In genomic region chr9:102858283-102858682, GRCm38 (mm10) we compare ENCODE assay signal across 17 mouse cellular contexts. TPM values are rescaled to one million over a fixed set of nuclear protein-coding genes. Genes with fewer than 3 reads are reported as not detected.
DNase-seq lines count a peak whose midpoint lies in the region; ATAC-seq and TF ChIP-seq lines count a peak whose summit lies in the region.
"Had no signal": no experiment of that assay in that cellular context is flagged by ENCODE, and none has a peak within 500 bp of the region (broad histone marks: within the 10 kb centered on the region; RNA-seq: fewer than 3 reads in every experiment).

No protein-coding gene starts in this region.

- peaks cover 28% of the 10 kb centered on the region for H3K4me1 ChIP-seq in lung, embryonic 16.5 days (replicated peaks; ENCODE audit: control insufficient read depth, insufficient read depth, low read length)
- H3K4me1 ChIP-seq in lung, adult 2 months (ENCODE audit: control insufficient read depth, insufficient read depth, low read length), result peaks cover 14% of the 10 kb centered on the region
- H3K4me1 ChIP-seq in embryonic facial prominence, embryonic 13.5 days, result peaks cover 39% of the 10 kb centered on the region
- peaks cover 15% of the 10 kb centered on the region for H3K4me1 ChIP-seq in intestine, embryonic 14.5 days (replicated peaks; ENCODE audit: control insufficient read depth, insufficient read depth, low read length)
- peaks cover 54% of the 10 kb centered on the region for H3K4me1 ChIP-seq in limb, embryonic 13.5 days

- intact Hi-C loops in gastrocnemius, postnatal 36 days (cut with DNase I), result no loop called here

- no peak for TF ChIP-seq POLR2A in lung, adult 2 months (IDR thresholded peaks at IDR 0.05; ENCODE audit: borderline replicate concordance, extremely low read depth, low read depth, low read length)

- no peak for DNase-seq in lung, adult 2 months
- DNase-seq in intestine, embryonic 14.5 days (ENCODE audit: low spot score), result no peak
- no peak for DNase-seq in left cerebral cortex, adult 11 months (ENCODE audit: low spot score)
- DNase-seq in gastrocnemius, postnatal 36 days, result no peak
- DNase-seq: adrenal gland, adult 8-10 months; cerebellum, adult 9-10 months; gastrocnemius, postnatal 14 days; left cerebral cortex, postnatal 4 days; lung, postnatal 4 days; thymus, postnatal 25 days had no signal

- H3K4me2 ChIP-seq in lung, embryonic 16.5 days (ENCODE audit: low read depth, low read length), result no peak overlapping the region
- no peak overlapping the region for H3K4me2 ChIP-seq in embryonic facial prominence, embryonic 13.5 days
- H3K4me2 ChIP-seq in intestine, embryonic 14.5 days (ENCODE audit: low read length), result no peak overlapping the region
- H3K4me2 ChIP-seq in limb, embryonic 13.5 days (replicated peaks), result no peak overlapping the region
- H3K4me2 ChIP-seq: forebrain, embryonic 13.5 days; liver, embryonic 15.5 days; midbrain, embryonic 11.5 days had no signal

- H3K27me3 ChIP-seq in lung, embryonic 16.5 days (ENCODE audit: control insufficient read depth, insufficient read depth, low read depth, low read length), result no peaks in the 10 kb centered on the region
- H3K27me3 ChIP-seq in embryonic facial prominence, embryonic 13.5 days, result no peaks in the 10 kb centered on the region
- H3K27me3 ChIP-seq in intestine, embryonic 14.5 days (replicated peaks; ENCODE audit: control insufficient read depth, insufficient read depth, low read length), result no peaks in the 10 kb centered on the region
- H3K27me3 ChIP-seq in limb, embryonic 13.5 days, result no peaks in the 10 kb centered on the region
- H3K27me3 ChIP-seq: forebrain, embryonic 13.5 days; liver, embryonic 15.5 days had no signal

- 0 out of 2 replicates have a peak, but pooled peaks cover 3% of the 10 kb centered on the region for H3K36me3 ChIP-seq in lung, embryonic 16.5 days (ENCODE audit: control insufficient read depth, insufficient read depth, low read length)
- H3K36me3 ChIP-seq in embryonic facial prominence, embryonic 13.5 days, result peaks cover 22% of the 10 kb centered on the region
- H3K36me3 ChIP-seq in intestine, embryonic 14.5 days (ENCODE audit: control insufficient read depth, insufficient read depth, low read length), result peaks cover 9% of the 10 kb centered on the region; the same call in 1 of the 2 replicates
- peaks cover 24% of the 10 kb centered on the region for H3K36me3 ChIP-seq in limb, embryonic 13.5 days
- H3K36me3 ChIP-seq: liver, embryonic 15.5 days had no signal

- H3K27ac ChIP-seq in lung, embryonic 16.5 days (ENCODE audit: low read length), result peak overlapping the region; percentile 73
- H3K27ac ChIP-seq in embryonic facial prominence, embryonic 13.5 days, result peak overlapping the region; percentile 69
- peak overlapping the region; percentile 11; the same call in 1 of the 2 replicates for H3K27ac ChIP-seq in intestine, embryonic 14.5 days (ENCODE audit: low read depth)
- H3K27ac ChIP-seq in limb, embryonic 13.5 days, result peak overlapping the region; percentile 56
- H3K27ac ChIP-seq: forebrain, embryonic 13.5 days; liver, embryonic 15.5 days had no signal

- no peak for TF ChIP-seq CTCF in lung, adult 2 months (IDR thresholded peaks at IDR 0.05; ENCODE audit: insufficient read depth, low read length)

- peak; percentile 50 for ATAC-seq in lung, embryonic 16.5 days (ENCODE audit: low read depth)
- no peak; the same call in 1 of the 2 replicates for ATAC-seq in embryonic facial prominence, embryonic 13.5 days (ENCODE audit: insufficient number of reproducible peaks, insufficient read depth, low FRiP score, low TSS enrichment, low read depth)
- no peak for ATAC-seq in intestine, embryonic 14.5 days (replicated peaks; ENCODE audit: low FRiP score, low TSS enrichment, low read depth)
- ATAC-seq in limb, embryonic 13.5 days (ENCODE audit: low FRiP score, low read depth), result peak; percentile 59; the same call in 1 of the 2 replicates
- ATAC-seq: forebrain, embryonic 13.5 days had no signal

- H3K4me3 ChIP-seq in lung, embryonic 16.5 days (ENCODE audit: low read length), result no peak overlapping the region
- H3K4me3 ChIP-seq in lung, adult 2 months (replicated peaks; ENCODE audit: extremely low read depth, low read depth, low read length), result no peak overlapping the region
- H3K4me3 ChIP-seq in embryonic facial prominence, embryonic 13.5 days, result no peak overlapping the region
- no peak overlapping the region for H3K4me3 ChIP-seq in intestine, embryonic 14.5 days (ENCODE audit: low read depth, low read length)
- no peak overlapping the region for H3K4me3 ChIP-seq in limb, embryonic 13.5 days
- H3K4me3 ChIP-seq: erythroblast, embryonic 14.5 days; forebrain, embryonic 13.5 days; liver, embryonic 15.5 days had no signal

- WGBS in lung, embryonic 16.5 days, result 76% methylated on average over 5 of the region's 5 CpGs
- WGBS in lung, adult 2 months, result 77% methylated on average over 5 of the region's 5 CpGs
- WGBS in embryonic facial prominence, embryonic 13.5 days, result 61% methylated on average over 5 of the region's 5 CpGs
- WGBS in intestine, embryonic 14.5 days, result 84% methylated on average over 5 of the region's 5 CpGs
- WGBS in limb, embryonic 13.5 days, result 43% methylated on average over 5 of the region's 5 CpGs

- H3K9me3 ChIP-seq in lung, embryonic 16.5 days (ENCODE audit: control insufficient read depth, low read length), result peaks cover 2% of the 10 kb centered on the region
- peaks cover 4% of the 10 kb centered on the region for H3K9me3 ChIP-seq in embryonic facial prominence, embryonic 13.5 days
- H3K9me3 ChIP-seq in intestine, embryonic 14.5 days (ENCODE audit: control insufficient read depth, low read length), result 0 out of 2 replicates have a peak, but pooled peaks cover 7% of the 10 kb centered on the region
- no peaks in the 10 kb centered on the region for H3K9me3 ChIP-seq in limb, embryonic 13.5 days
- H3K9me3 ChIP-seq: forebrain, embryonic 13.5 days; liver, embryonic 15.5 days had no signal

- H3K9ac ChIP-seq in lung, embryonic 16.5 days (ENCODE audit: low read length), result no peak overlapping the region
- H3K9ac ChIP-seq in embryonic facial prominence, embryonic 13.5 days, result no peak overlapping the region
- H3K9ac ChIP-seq in intestine, embryonic 14.5 days (ENCODE audit: low read length), result no peak overlapping the region
- no peak overlapping the region for H3K9ac ChIP-seq in limb, embryonic 13.5 days
- H3K9ac ChIP-seq: forebrain, embryonic 13.5 days; liver, embryonic 15.5 days had no signal

RNA-seq across cellular contexts. Expression of gene Ryk, which starts 23.6 kb away (rescaled TPM):
- polyA plus RNA-seq in lung, embryonic 16.5 days (2015; fragmentation: Nextera tagmentation; extraction: Ambion mirVana), result 18.4 and 20.3 TPM in 2 replicates
- 53.1 and 76.1 TPM in 2 replicates for polyA plus RNA-seq in lung, adult 2 months (2012; rRNA removed)
- polyA plus RNA-seq in embryonic facial prominence, embryonic 13.5 days (2015; fragmentation: Nextera tagmentation; extraction: Ambion mirVana), result 25.4 and 26.5 TPM in 2 replicates
- polyA plus RNA-seq in intestine, embryonic 14.5 days (2014; fragmentation: Nextera tagmentation; extraction: Ambion mirVana), result 24.4 and 24.9 TPM in 2 replicates
- 23.7 and 24.5 TPM in 2 replicates for polyA plus RNA-seq in limb, embryonic 13.5 days (2015; fragmentation: Nextera tagmentation; extraction: Ambion mirVana)
- total RNA-seq in gastrocnemius, postnatal 36 days (2021), result 10 to 100 TPM; 40.7 to 46.7 TPM

Comparison
In these comparisons a context has a peak if more than half of its experiments do, and no peak if none do; other contexts are left out.
1. ATAC-seq: peak in lung, embryonic 16.5 days (single experiment) and limb, embryonic 13.5 days (single experiment); none in embryonic facial prominence, embryonic 13.5 days (single experiment) and intestine, embryonic 14.5 days (single experiment).
2. H3K27ac ChIP-seq: peak in every context shown above with its lines; median percentile 73 in lung, embryonic 16.5 days; 69 in embryonic facial prominence, embryonic 13.5 days; 56 in limb, embryonic 13.5 days; 11 in intestine, embryonic 14.5 days.